Mouse (Mus musculus) midbrain, postnatal 0 days (tissue): Measurements from ENCODE around the gene G430095P16Rik. TPM values are rescaled to one million over a fixed set of nuclear protein-coding genes. Genes with fewer than 3 reads are reported as not detected.
A peak's percentile ranks its signal among the peaks of the same experiment; 100 is the strongest.

ENCODE experiments used
- ATAC-seq: fragments of 200-750 bp; cut with Nextera tagmentation; 2 replicates; pipeline ENCODE4 v1.8.0; 2017; ENCODE audit warnings: moderate number of reproducible peaks, mild to moderate bottlenecking, moderate TSS enrichment, moderate library complexity; ENCODE audit not compliant: low FRiP score
- DNase-seq: peaks from one replicate; pipeline ENCODE4 v3.0.0-alpha.2; 2015; ENCODE audit warnings: low spot score
- H3K27ac ChIP-seq: fragments of 300-500 bp; sonication (generic); 2 replicates; pipeline ENCODE4 v1.5.1; 2014; ENCODE audit warnings: low read depth, mild to moderate bottlenecking, low read length, mixed read lengths
- H3K27me3 ChIP-seq: fragments of 300-500 bp; sonication (generic); 2 replicates; pipeline ENCODE4 v1.6.1; 2014; ENCODE audit warnings: low read length, control low read depth, mixed read lengths; ENCODE audit not compliant: insufficient read depth
- H3K36me3 ChIP-seq: fragments of 300-500 bp; sonication (generic); 2 replicates; pipeline ENCODE4 v1.6.1; 2014; ENCODE audit warnings: low read length, control low read depth, mixed read lengths; ENCODE audit not compliant: insufficient read depth
- H3K4me1 ChIP-seq: fragments of 300-500 bp; sonication (generic); 2 replicates; pipeline ENCODE4 v1.6.1; 2014; ENCODE audit warnings: mild to moderate bottlenecking, control low read depth, antibody characterized with exemption, low read length, mixed read lengths; ENCODE audit not compliant: insufficient read depth
- H3K4me2 ChIP-seq: fragments of 300-500 bp; sonication (generic); 2 replicates; pipeline ENCODE4 v1.6.1; 2014; ENCODE audit warnings: low read depth, mild to moderate bottlenecking, low read length, mixed read lengths; ENCODE audit not compliant: poor library complexity, severe bottlenecking
- H3K4me3 ChIP-seq: fragments of 300-500 bp; sonication (generic); 2 replicates; pipeline ENCODE4 v1.5.1; 2014; ENCODE audit warnings: low read depth, mild to moderate bottlenecking, low read length, moderate library complexity
- H3K9ac ChIP-seq: fragments of 300-500 bp; sonication (generic); replicated peaks from 2 replicates; pipeline ENCODE4 v1.6.1; 2014; ENCODE audit warnings: mild to moderate bottlenecking, low read length, moderate library complexity, mixed read lengths; ENCODE audit not compliant: poor library complexity, severe bottlenecking
- H3K9me3 ChIP-seq: fragments of 300-500 bp; sonication (generic); 2 replicates; pipeline ENCODE4 v1.6.1; 2016; ENCODE audit warnings: low read length, control low read depth
- CTCF ChIP-seq: IDR thresholded peaks from 2 replicates; pipeline ENCODE4 v1.5.1; 2016; ENCODE audit warnings: antibody characterized with exemption, mild to moderate bottlenecking
- WGBS: fragments of 180-500 bp; shearing (Covaris S2); extraction: QIAGEN DNeasy Blood & Tissue Kit; methylation state at CpG from one replicate; pipeline ENCODE4 v1.1.7; 2014; 5-methylcytosine and 5-hydroxymethylcytosine counted together
- polyA plus RNA-seq: library from polyadenylated mRNA; unstranded; fragments of >200 nt; fragmentation: Nextera tagmentation; extraction: Ambion mirVana; gene quantifications from 2 replicates; pipeline ENCODE4 v1.2.1, GENCODE M21; 2015
- total RNA-seq: library from RNA; depleted of rRNA; stranded (reverse); fragments of >200 nt; gene quantifications from 2 replicates; pipeline ENCODE4 v1.2.3, GENCODE M21; 2014

Gene G430095P16Rik
- total and polyA plus RNA-seq, 2 experiments from 2014 or later = 0.39 TPM; not detected in 1

DNA sequence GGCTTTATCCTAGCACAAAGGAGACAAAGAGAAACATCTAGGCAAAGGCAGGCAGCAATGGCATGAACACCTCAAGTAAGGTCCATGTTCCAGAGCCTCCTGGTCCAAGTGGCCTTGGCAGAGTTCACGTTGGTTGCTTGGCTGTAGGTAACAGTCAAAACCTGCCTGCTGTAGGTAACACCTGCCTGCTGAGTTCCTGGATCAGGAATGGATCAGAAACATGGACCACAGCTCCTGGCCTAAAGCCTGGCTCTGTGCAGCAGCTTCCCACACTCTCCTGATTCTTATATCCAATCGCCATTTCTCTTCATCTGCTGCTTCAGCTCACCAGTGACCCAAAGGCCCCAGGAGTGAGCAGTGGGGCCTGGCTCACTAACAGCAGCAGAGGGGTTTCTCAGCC, 11.9 kb downstream of the G430095P16Rik start:
- Histone ChIP-seq H3K4me2 (no peak overlapping the region), H3K27me3 (peaks cover 16% of the 10 kb centered on the region), H3K27ac (no peak overlapping the region), H3K9ac (no peak overlapping the region), H3K4me1 (peaks cover 11% of the 10 kb centered on the region), H3K36me3 (no peaks in the 10 kb centered on the region), H3K4me3 (no peak overlapping the region), H3K9me3 (no peaks in the 10 kb centered on the region)
- ATAC-seq (no peak), DNase-seq (no peak)
- TF ChIP-seq CTCF = no peak
- 76% methylated on average over 2 of the region's 2 CpGs for WGBS

DNA sequence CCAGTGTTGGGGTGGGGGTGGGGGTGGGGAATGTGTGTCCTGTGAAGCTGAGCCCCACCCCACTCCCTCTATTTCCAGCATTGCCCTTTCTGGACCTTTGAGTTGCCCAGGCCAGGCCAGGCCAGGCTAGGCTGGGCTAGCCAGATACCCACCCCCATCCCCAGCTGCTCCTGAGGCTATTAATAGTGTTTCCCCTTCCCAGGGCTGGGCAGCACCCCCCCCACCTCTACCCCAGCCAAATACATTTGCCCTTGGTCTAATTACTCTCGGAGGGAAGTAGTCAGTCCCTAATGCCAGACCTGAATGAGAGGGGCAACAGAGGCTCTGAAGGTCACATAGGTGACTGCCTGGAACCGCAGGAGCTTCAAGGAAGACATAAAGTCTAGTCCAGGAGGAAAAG, 12.8 kb downstream of the G430095P16Rik start:
- TF ChIP-seq CTCF = no peak
- peaks cover 8% of the 10 kb centered on the region for H3K4me1 ChIP-seq
- 51% methylated on average over 2 of the region's 2 CpGs for WGBS
- no peak overlapping the region for H3K4me2 ChIP-seq
- H3K36me3 ChIP-seq = no peaks in the 10 kb centered on the region
- no peak for ATAC-seq
- no peak overlapping the region for H3K9ac ChIP-seq
- H3K9me3 ChIP-seq = no peaks in the 10 kb centered on the region
- no peak for DNase-seq
- H3K27ac ChIP-seq = no peak overlapping the region
- no peak overlapping the region for H3K4me3 ChIP-seq
- peaks cover 16% of the 10 kb centered on the region for H3K27me3 ChIP-seq

DNA sequence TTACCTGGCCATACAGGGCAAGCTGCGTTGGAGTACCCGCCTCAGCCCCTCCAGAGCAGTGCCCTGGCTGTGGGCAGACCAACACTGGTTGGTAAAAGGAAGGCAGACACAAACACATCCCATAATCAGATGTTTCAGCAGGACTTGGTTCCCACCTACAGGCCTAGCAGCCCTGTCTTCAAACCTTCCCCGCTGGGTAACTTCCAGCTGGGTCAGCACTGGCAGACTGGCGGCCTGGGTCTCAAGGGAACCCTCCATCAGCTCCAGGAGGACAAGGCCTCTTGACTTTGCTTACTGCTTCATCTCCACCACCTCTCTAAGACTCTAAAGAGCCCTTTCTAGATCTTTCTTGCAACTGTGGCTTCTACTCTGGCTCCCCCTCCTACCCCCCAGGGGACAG, 13.7 kb downstream of the G430095P16Rik start:
- DNase-seq (no peak), ATAC-seq (no peak)
- no peak overlapping the region for H3K9ac ChIP-seq
- no peaks in the 10 kb centered on the region for H3K36me3 ChIP-seq
- WGBS = 82% methylated on average over 4 of the region's 4 CpGs
- H3K27ac ChIP-seq = no peak overlapping the region
- no peak for TF ChIP-seq CTCF
- H3K27me3 ChIP-seq = peaks cover 16% of the 10 kb centered on the region
- H3K9me3 ChIP-seq = no peaks in the 10 kb centered on the region
- H3K4me3 ChIP-seq = no peak overlapping the region
- H3K4me2 ChIP-seq = no peak overlapping the region
- H3K4me1 ChIP-seq = peaks cover 5% of the 10 kb centered on the region; the same call in 1 of the 2 replicates

DNA sequence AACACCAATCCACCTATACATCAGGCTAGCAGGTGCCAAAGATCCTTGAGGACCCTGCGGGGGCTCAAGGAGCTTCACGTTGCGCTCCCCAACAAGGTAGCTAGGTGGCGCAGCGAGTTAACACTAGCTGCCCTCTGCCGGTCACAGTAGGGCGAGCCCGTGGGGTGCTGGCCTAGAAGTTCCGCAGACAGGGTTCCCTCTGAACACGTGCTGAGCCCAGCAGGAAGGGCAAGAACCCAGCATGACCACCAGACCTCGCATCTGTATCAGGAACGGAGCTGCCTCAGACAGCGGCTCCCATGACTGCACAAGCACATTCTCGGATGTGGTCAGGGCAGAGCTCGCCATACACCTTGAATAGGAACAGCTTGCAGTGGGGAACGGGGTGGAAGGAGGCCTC, 14.8 kb downstream of the G430095P16Rik start:
- peak; percentile 51; the same call in 1 of the 2 replicates for ATAC-seq

DNA sequence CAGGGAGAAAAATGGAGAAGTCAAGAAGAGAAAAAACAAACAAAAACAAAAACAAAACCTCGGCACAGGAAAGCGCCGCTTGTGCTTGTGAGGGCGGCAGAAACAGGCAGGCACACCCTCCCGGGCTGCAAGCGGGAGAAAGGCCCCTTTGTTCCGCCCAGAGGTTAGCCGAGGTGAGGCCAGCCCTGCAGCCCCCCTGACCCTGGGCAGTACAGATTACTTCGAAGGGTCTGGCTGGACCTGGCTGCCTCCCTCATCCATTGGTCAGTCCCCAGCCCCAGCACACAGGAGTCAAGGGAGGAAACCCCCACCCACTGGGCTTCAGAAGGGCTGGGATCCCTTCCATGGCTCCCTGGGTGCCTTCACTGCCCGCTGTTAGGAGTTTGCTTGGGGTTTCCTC, 15.5 kb downstream of the G430095P16Rik start:
- H3K9me3 ChIP-seq = no peaks in the 10 kb centered on the region
- H3K36me3 ChIP-seq = no peaks in the 10 kb centered on the region
- DNase-seq = no peak
- TF ChIP-seq CTCF = no peak
- 18% methylated on average over 10 of the region's 10 CpGs for WGBS
- H3K4me3 ChIP-seq = no peak overlapping the region
- no peaks in the 10 kb centered on the region for H3K4me1 ChIP-seq
- no peak overlapping the region for H3K4me2 ChIP-seq
- H3K27me3 ChIP-seq = peaks cover 25% of the 10 kb centered on the region
- no peak overlapping the region for H3K27ac ChIP-seq
- no peak for ATAC-seq
- no peak overlapping the region for H3K9ac ChIP-seq

More for the DNA sequence above, 14.8 kb downstream of the G430095P16Rik start:
- Histone ChIP-seq H3K4me2 (peak overlapping the region; percentile 40), H3K4me3 (no peak overlapping the region), H3K4me1 (peaks cover 5% of the 10 kb centered on the region; the same call in 1 of the 2 replicates), H3K27ac (no peak overlapping the region), H3K27me3 (peaks cover 25% of the 10 kb centered on the region), H3K36me3 (no peaks in the 10 kb centered on the region), H3K9ac (no peak overlapping the region), H3K9me3 (no peaks in the 10 kb centered on the region)
- peak; percentile 86 for DNase-seq
- TF ChIP-seq CTCF = peak; percentile 99
- WGBS = 1% methylated on average over 16 of the region's 16 CpGs

DNA sequence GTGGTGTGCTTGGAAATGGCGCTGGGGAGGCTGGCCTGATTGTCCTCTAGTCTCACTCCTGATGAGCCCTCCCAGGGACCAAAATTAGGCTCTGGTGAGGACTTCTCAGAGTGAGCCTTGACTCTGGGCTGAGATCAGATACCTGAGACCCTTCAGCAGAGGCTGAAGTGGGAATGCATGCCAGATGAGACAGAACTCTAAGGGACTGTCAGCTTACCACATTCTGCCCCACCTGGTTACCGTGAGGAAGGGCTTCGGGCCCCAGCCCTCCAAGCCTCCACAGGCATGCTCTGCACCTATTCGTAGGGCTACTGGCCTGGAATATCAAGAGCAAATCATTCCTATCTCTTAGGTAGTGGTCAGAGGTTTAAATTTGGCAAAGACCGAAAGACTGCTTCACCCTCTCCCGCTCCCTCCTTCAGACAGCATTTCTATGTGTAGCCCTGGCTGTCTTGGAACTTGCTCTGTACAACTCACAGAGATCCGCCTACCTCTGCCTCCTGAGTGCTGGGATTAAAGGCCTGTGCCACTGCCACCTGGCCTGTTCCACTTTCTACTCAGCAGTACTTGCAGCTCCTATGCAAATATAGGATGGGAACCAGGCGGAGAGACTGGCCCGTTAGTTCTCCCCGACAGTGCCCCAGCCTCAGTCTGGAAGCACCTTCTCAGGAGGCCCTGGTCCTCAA, 16.1 kb downstream of the G430095P16Rik start:
- no peaks in the 10 kb centered on the region for H3K36me3 ChIP-seq
- peaks cover 25% of the 10 kb centered on the region for H3K27me3 ChIP-seq
- no peak for TF ChIP-seq CTCF
- ATAC-seq (no peak), DNase-seq (no peak)
- no peak overlapping the region for H3K9ac ChIP-seq
- no peaks in the 10 kb centered on the region for H3K9me3 ChIP-seq
- H3K4me1 ChIP-seq = no peaks in the 10 kb centered on the region
- H3K4me2 ChIP-seq = no peak overlapping the region
- H3K4me3 ChIP-seq = no peak overlapping the region
- 46% methylated on average over 10 of the region's 10 CpGs for WGBS
- no peak overlapping the region for H3K27ac ChIP-seq
